Mouse (Mus musculus) ES-Bruce4 (cell line): ENCODE measurements around the gene Ptprr.

ENCODE experiments used
- CTCF ChIP-seq: IDR thresholded peaks from one replicate; pipeline ENCODE4 v1.8.1; 2011; ENCODE audit warnings: low read depth, low read length
- EP300 ChIP-seq: IDR thresholded peaks from 2 replicates; pipeline ENCODE4 v1.6.1; 2011; ENCODE audit warnings: low read depth, low read length; ENCODE audit not compliant: insufficient read depth
- POLR2A ChIP-seq: IDR thresholded peaks from one replicate; pipeline ENCODE4 v1.8.1; 2011; ENCODE audit warnings: low read length; ENCODE audit not compliant: insufficient read depth

DNA sequence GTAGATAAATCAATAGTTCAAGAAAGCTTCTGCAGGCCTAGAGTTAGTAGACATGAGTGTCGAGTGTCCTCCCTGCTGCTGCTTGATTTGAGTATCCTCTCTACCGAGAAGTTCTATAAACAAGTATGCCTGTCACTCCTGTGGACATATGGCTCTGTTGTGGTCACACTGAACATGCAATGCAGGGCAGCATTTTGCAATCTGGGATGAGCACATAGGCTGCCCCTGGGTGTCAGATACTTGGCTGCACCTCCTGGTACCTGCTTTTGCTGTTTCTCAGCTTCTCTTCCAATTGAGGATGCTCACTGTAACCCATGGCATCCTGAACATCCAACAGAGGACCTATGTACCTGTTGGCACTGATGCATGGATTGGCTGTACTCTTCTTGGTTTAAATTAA, 291.4 kb downstream of the Ptprr start:
- TF ChIP-seq POLR2A: no peak
- no peak for TF ChIP-seq EP300
- TF ChIP-seq CTCF: no peak
